Mouse (Mus musculus) megakaryocyte, embryonic 14.5 days (primary cell): ENCODE results near the gene Trcg1. TPM values are rescaled to one million over a fixed set of nuclear protein-coding genes. Genes with fewer than 3 reads are reported as not detected.

Source experiments
- H3K27me3 ChIP-seq: replicated peaks from 2 replicates; pipeline ENCODE3; 2012; ENCODE audit warnings: inconsistent platforms
- H3K36me3 ChIP-seq: replicated peaks from 2 replicates; pipeline ENCODE3; 2012; ENCODE audit warnings: low read length, inconsistent platforms, mixed read lengths
- H3K4me1 ChIP-seq: 2 replicates; pipeline ENCODE4 v1.6.1; 2012; ENCODE audit warnings: inconsistent platforms
- H3K4me3 ChIP-seq: replicated peaks from 2 replicates; pipeline ENCODE3; 2012; ENCODE audit warnings: moderate library complexity, mild to moderate bottlenecking, inconsistent platforms
- H3K9me3 ChIP-seq: 2 replicates; pipeline ENCODE4 v1.6.1; 2012; ENCODE audit warnings: inconsistent platforms
- FLI1 ChIP-seq: IDR thresholded peaks from 2 replicates; pipeline ENCODE4 v1.6.1; 2012; ENCODE audit warnings: low read length, inconsistent platforms, mixed read lengths
- GATA1 ChIP-seq: IDR thresholded peaks from 3 replicates; pipeline ENCODE4 v1.6.1; 2012; ENCODE audit warnings: mixed read lengths, low read length, inconsistent platforms, borderline replicate concordance
- polyA plus RNA-seq: library from polyadenylated mRNA; stranded (reverse); fragments of >175 nt; gene quantifications from 2 replicates; pipeline ENCODE4 v1.2.3, GENCODE M21; 2012; ENCODE audit warnings: low replicate concordance; ENCODE audit not compliant: insufficient read depth

Gene Trcg1
- polyA plus RNA-seq, 1 experiment = not detected

GRCm38 (mm10) chr9:57247201-57247671 is 10.9 kb downstream of the Trcg1 start:
- TF ChIP-seq FLI1 (no peak), GATA1 (no peak)
- H3K4me3 ChIP-seq = no peak overlapping the region
- H3K9me3 ChIP-seq = no peaks in the 10 kb centered on the region
- H3K4me1 ChIP-seq = peaks cover 57% of the 10 kb centered on the region
- H3K27me3 ChIP-seq = peaks cover 41% of the 10 kb centered on the region
- peaks cover 36% of the 10 kb centered on the region for H3K36me3 ChIP-seq

- Histone ChIP-seq H3K4me3 (no peak overlapping the region), H3K36me3 (peaks cover 47% of the 10 kb centered on the region), H3K9me3 (no peaks in the 10 kb centered on the region), H3K27me3 (peaks cover 33% of the 10 kb centered on the region), H3K4me1 (peaks cover 67% of the 10 kb centered on the region)
- no peak for TF ChIP-seq GATA1
- no peak for TF ChIP-seq FLI1
Observed at GRCm38 (mm10) chr9:57248030-57248942, 11.9 kb downstream of the Trcg1 start.

- Histone ChIP-seq H3K27me3 (peaks cover 20% of the 10 kb centered on the region), H3K36me3 (peaks cover 64% of the 10 kb centered on the region), H3K4me1 (peaks cover 84% of the 10 kb centered on the region), H3K4me3 (no peak overlapping the region), H3K9me3 (no peaks in the 10 kb centered on the region)
- no peak for TF ChIP-seq GATA1
- no peak for TF ChIP-seq FLI1
Observed at GRCm38 (mm10) chr9:57250026-57250425, 13.7 kb downstream of the Trcg1 start.

GRCm38 (mm10) chr9:57251139-57251538 is 14.8 kb downstream of the Trcg1 start:
- Histone ChIP-seq H3K36me3 (peaks cover 75% of the 10 kb centered on the region), H3K4me1 (peaks cover 91% of the 10 kb centered on the region)
- TF ChIP-seq FLI1 (no peak), GATA1 (no peak)

GRCm38 (mm10) chr9:57254061-57254460 is 17.7 kb downstream of the Trcg1 start:
- H3K4me1 ChIP-seq = peaks cover 100% of the 10 kb centered on the region
- no peak overlapping the region for H3K4me3 ChIP-seq
- peaks cover 97% of the 10 kb centered on the region for H3K36me3 ChIP-seq
- TF ChIP-seq GATA1 = no peak
- no peak for TF ChIP-seq FLI1
- H3K27me3 ChIP-seq = no peaks in the 10 kb centered on the region
- no peaks in the 10 kb centered on the region for H3K9me3 ChIP-seq

More at GRCm38 (mm10) chr9:57251139-57251538, 14.8 kb downstream of the Trcg1 start:
- Histone ChIP-seq H3K27me3 (peaks cover 10% of the 10 kb centered on the region), H3K4me3 (no peak overlapping the region), H3K9me3 (no peaks in the 10 kb centered on the region)

- TF ChIP-seq FLI1 (no peak), GATA1 (no peak)
- Histone ChIP-seq H3K36me3 (peaks cover 97% of the 10 kb centered on the region), H3K4me1 (peaks cover 99% of the 10 kb centered on the region), H3K9me3 (no peaks in the 10 kb centered on the region), H3K27me3 (no peaks in the 10 kb centered on the region), H3K4me3 (peak overlapping the region; percentile 70)
Observed at GRCm38 (mm10) chr9:57254823-57255495, 18.6 kb downstream of the Trcg1 start.

GRCm38 (mm10) chr9:57256309-57256708 is 20.0 kb downstream of the Trcg1 start:
- TF ChIP-seq FLI1 (no peak), GATA1 (no peak)
- Histone ChIP-seq H3K27me3 (no peaks in the 10 kb centered on the region), H3K4me1 (peaks cover 98% of the 10 kb centered on the region), H3K4me3 (peak overlapping the region; percentile 87), H3K9me3 (no peaks in the 10 kb centered on the region), H3K36me3 (peaks cover 96% of the 10 kb centered on the region)

- Histone ChIP-seq H3K4me1 (peaks cover 93% of the 10 kb centered on the region), H3K36me3 (peaks cover 90% of the 10 kb centered on the region)
Observed at GRCm38 (mm10) chr9:57256861-57257260, 20.5 kb downstream of the Trcg1 start.

GRCm38 (mm10) chr9:57257627-57258026 is 21.3 kb downstream of the Trcg1 start:
- H3K36me3 ChIP-seq = peaks cover 83% of the 10 kb centered on the region
- no peak for TF ChIP-seq GATA1
- no peak for TF ChIP-seq FLI1

More at GRCm38 (mm10) chr9:57256861-57257260, 20.5 kb downstream of the Trcg1 start:
- H3K27me3 ChIP-seq = no peaks in the 10 kb centered on the region
- H3K4me3 ChIP-seq = peak overlapping the region; percentile 87
- TF ChIP-seq FLI1 (no peak), GATA1 (no peak)
- H3K9me3 ChIP-seq = no peaks in the 10 kb centered on the region

More at GRCm38 (mm10) chr9:57257627-57258026, 21.3 kb downstream of the Trcg1 start:
- Histone ChIP-seq H3K4me1 (peaks cover 86% of the 10 kb centered on the region), H3K27me3 (no peaks in the 10 kb centered on the region), H3K4me3 (peak overlapping the region; percentile 38), H3K9me3 (no peaks in the 10 kb centered on the region)
